Mouse (Mus musculus): ENCODE results near the gene Olfr370.
A peak's percentile ranks its signal among the peaks of the same experiment; 100 is the strongest.

Olfr370 gene

GRCm38 (mm10) chr8:83575561-83576515, 40.3 kb downstream of the Olfr370 start:
- no peak for DNase-seq

GRCm38 (mm10) chr8:83576516-83576895, 40.9 kb downstream of the Olfr370 start:
- DNase-seq: no peak

GRCm38 (mm10) chr8:83576921-83577320, 41.3 kb downstream of the Olfr370 start:
- DNase-seq: no peak

GRCm38 (mm10) chr8:83577384-83577791, 41.8 kb downstream of the Olfr370 start:
- no peak for DNase-seq

- DNase-seq: no peak
Observed at GRCm38 (mm10) chr8:83578131-83579055, 42.8 kb downstream of the Olfr370 start.

- DNase-seq: no peak
Observed at GRCm38 (mm10) chr8:83579676-83580075, 44.1 kb downstream of the Olfr370 start.

- no peak for DNase-seq
Observed at GRCm38 (mm10) chr8:83580826-83581225, 45.2 kb downstream of the Olfr370 start.

- no peak for DNase-seq
Observed at GRCm38 (mm10) chr8:83582226-83582625, 46.6 kb downstream of the Olfr370 start.

GRCm38 (mm10) chr8:83583236-83583635, 47.7 kb downstream of the Olfr370 start:
- no peak for DNase-seq

GRCm38 (mm10) chr8:83584771-83585170, 49.2 kb downstream of the Olfr370 start:
- DNase-seq: no peak

- DNase-seq: no peak
Observed at GRCm38 (mm10) chr8:83585333-83585732, 49.8 kb downstream of the Olfr370 start.

GRCm38 (mm10) chr8:83587644-83588043, 52.1 kb downstream of the Olfr370 start:
- no peak for DNase-seq

GRCm38 (mm10) chr8:83588886-83589285, 53.3 kb downstream of the Olfr370 start:
- DNase-seq: no peak

- DNase-seq: no peak
Observed at GRCm38 (mm10) chr8:83590488-83591023, 55.0 kb downstream of the Olfr370 start.

GRCm38 (mm10) chr8:83592682-83593081, 57.1 kb downstream of the Olfr370 start:
- no peak for DNase-seq

- DNase-seq: no peak
Observed at GRCm38 (mm10) chr8:83593325-83594166, 58.0 kb downstream of the Olfr370 start.

GRCm38 (mm10) chr8:83594167-83595049, 58.8 kb downstream of the Olfr370 start:
- peak; percentile 92 to 95 for DNase-seq
